Comparison of ENCODE assay signal across 8 mouse cellular contexts in genomic region chr11:6628568-6628967, GRCm38 (mm10). TPM values are rescaled to one million over a fixed set of nuclear protein-coding genes. Genes with fewer than 3 reads are reported as not detected.
A peak's percentile ranks its signal among the peaks of the same experiment; 100 is the strongest.
DNase-seq lines count a peak whose midpoint lies in the region; ATAC-seq and TF ChIP-seq lines count a peak whose summit lies in the region.

No protein-coding gene starts in this region.

- H3K9ac ChIP-seq in forebrain, postnatal 0 days: no peak overlapping the region
- H3K9ac ChIP-seq in forebrain, embryonic 12.5 days: no peak overlapping the region

- no peak overlapping the region for H3K4me2 ChIP-seq in forebrain, postnatal 0 days (ENCODE audit: low read depth)
- no peak overlapping the region for H3K4me2 ChIP-seq in forebrain, embryonic 12.5 days

- peaks cover 15% of the 10 kb centered on the region for H3K4me1 ChIP-seq in forebrain, postnatal 0 days (ENCODE audit: insufficient read depth)
- peaks cover 24% of the 10 kb centered on the region for H3K4me1 ChIP-seq in forebrain, embryonic 12.5 days
- peaks cover 7% of the 10 kb centered on the region for H3K4me1 ChIP-seq in testis, adult 2 months (ENCODE audit: control insufficient read depth, insufficient read depth, low read length)
- H3K4me1 ChIP-seq in thymus, adult 2 months (replicated peaks; ENCODE audit: control insufficient read depth, insufficient read depth, low read length): peaks cover 17% of the 10 kb centered on the region

- DNase-seq in forebrain, postnatal 0 days: no peak
- DNase-seq in testis, postnatal 14 days (ENCODE audit: low spot score): no peak
- DNase-seq in cerebellum, adult 9-10 months: peak; percentile 54
- peak; percentile 71 for DNase-seq in kidney, postnatal 10 days
- DNase-seq in thymus, adult 2 months: peak; percentile 67

- no peak overlapping the region for H3K4me3 ChIP-seq in forebrain, postnatal 0 days (ENCODE audit: low read depth, low read length)
- H3K4me3 ChIP-seq in forebrain, embryonic 12.5 days (replicated peaks): no peak overlapping the region
- H3K4me3 ChIP-seq in testis, adult 2 months (ENCODE audit: control insufficient read depth, low read depth, low read length): no peak overlapping the region
- H3K4me3 ChIP-seq in thymus, adult 2 months (ENCODE audit: control insufficient read depth, insufficient read depth, low read length): no peak overlapping the region

- no peaks in the 10 kb centered on the region for H3K27me3 ChIP-seq in forebrain, postnatal 0 days (ENCODE audit: insufficient read depth, low read length)
- H3K27me3 ChIP-seq in forebrain, embryonic 12.5 days: no peaks in the 10 kb centered on the region
- H3K27me3 ChIP-seq in testis, adult 2 months (ENCODE audit: control insufficient read depth, insufficient read depth, low read length): no peaks in the 10 kb centered on the region
- no peaks in the 10 kb centered on the region for H3K27me3 ChIP-seq in thymus, adult 2 months (ENCODE audit: control insufficient read depth, insufficient read depth, low read length)

- H3K9me3 ChIP-seq in forebrain, postnatal 0 days (ENCODE audit: low read length): 0 out of 2 replicates have a peak, but pooled peaks cover 4% of the 10 kb centered on the region
- no peaks in the 10 kb centered on the region for H3K9me3 ChIP-seq in forebrain, embryonic 12.5 days

- H3K36me3 ChIP-seq in forebrain, postnatal 0 days (ENCODE audit: insufficient read depth): peaks cover 5% of the 10 kb centered on the region; the same call in 1 of the 2 replicates
- H3K36me3 ChIP-seq in forebrain, embryonic 12.5 days (replicated peaks): peaks cover 10% of the 10 kb centered on the region
- H3K36me3 ChIP-seq in testis, adult 2 months (ENCODE audit: control insufficient read depth, insufficient read depth, low read length): peaks cover 1% of the 10 kb centered on the region; the same call in 1 of the 2 replicates
- 0 out of 2 replicates have a peak, but pooled peaks cover 3% of the 10 kb centered on the region for H3K36me3 ChIP-seq in thymus, adult 2 months (ENCODE audit: control insufficient read depth, insufficient read depth, low read length)

- no peak for ATAC-seq in forebrain, postnatal 0 days
- no peak for ATAC-seq in forebrain, embryonic 12.5 days (ENCODE audit: low FRiP score)
- ATAC-seq in megakaryocyte-erythroid progenitor cell, adult 5-6 weeks (replicated peaks; ENCODE audit: low FRiP score, low TSS enrichment, poor library complexity, severe bottlenecking): peak; percentile 58

- TF ChIP-seq POLR2A in testis, adult 2 months (IDR thresholded peaks at IDR 0.05; ENCODE audit: control insufficient read depth, low read depth, low read length): no peak
- no peak for TF ChIP-seq POLR2A in thymus, adult 2 months (IDR thresholded peaks at IDR 0.05; ENCODE audit: control insufficient read depth, extremely low read depth, insufficient read depth, low read length, poor library complexity)

- TF ChIP-seq CTCF in forebrain, postnatal 0 days (IDR thresholded peaks at IDR 0.05; ENCODE audit: low read depth): peak; percentile 61
- TF ChIP-seq CTCF in testis, adult 2 months (IDR thresholded peaks at IDR 0.05; ENCODE audit: control insufficient read depth, insufficient read depth, insufficient replicate concordance, low read depth, low read length): peak; percentile 72; the same call in 1 of the 2 replicates
- TF ChIP-seq CTCF in thymus, adult 2 months (IDR thresholded peaks at IDR 0.05; ENCODE audit: borderline replicate concordance, control insufficient read depth, extremely low read depth, insufficient read depth, low read length, poor library complexity): peak; percentile 74; the same call in 1 of the 2 replicates

- WGBS in forebrain, postnatal 0 days: 24% methylated on average over 4 of the region's 4 CpGs
- WGBS in forebrain, embryonic 12.5 days: 20% methylated on average over 4 of the region's 4 CpGs
- 52% methylated on average over 4 of the region's 4 CpGs for WGBS in thymus, adult 2 months

- no peak overlapping the region for H3K27ac ChIP-seq in forebrain, postnatal 0 days (ENCODE audit: low read depth, low read length)
- H3K27ac ChIP-seq in forebrain, embryonic 12.5 days: no peak overlapping the region
- no peak overlapping the region for H3K27ac ChIP-seq in testis, adult 2 months (ENCODE audit: control insufficient read depth, insufficient read depth, low read depth, low read length)
- H3K27ac ChIP-seq in thymus, adult 2 months (ENCODE audit: control insufficient read depth, insufficient read depth, low read length): peak overlapping the region; percentile 86; the same call in 1 of the 2 replicates

RNA-seq across cellular contexts. Expression of gene Tbrg4, which starts 2.7 kb away (rescaled TPM):
- total RNA-seq in forebrain, postnatal 0 days (2014; rRNA removed): 32.2 and 41.9 TPM in 2 replicates
- 30.9 and 31.6 TPM in 2 replicates for polyA plus RNA-seq in forebrain, postnatal 0 days (2015; fragmentation: Nextera tagmentation; extraction: Ambion mirVana)
- 46.7 and 48.7 TPM in 2 replicates for polyA plus RNA-seq in forebrain, embryonic 12.5 days (2016; fragmentation: Nextera tagmentation; extraction: Ambion mirVana)
- polyA plus RNA-seq in testis, adult 2 months (2012; rRNA removed): 57.1 and 66.9 TPM in 2 replicates
- total RNA-seq in megakaryocyte-erythroid progenitor cell, adult 5-6 weeks (2014; fragmentation: Nextera tagmentation): 113 and 130 TPM in 2 replicates
- 27.5 and 51.5 TPM in 2 replicates for total RNA-seq in megakaryocyte-erythroid progenitor cell, adult 5-6 weeks (2017)
- polyA plus RNA-seq in thymus, adult 2 months (2012; rRNA removed): 190 and 191 TPM in 2 replicates

RNA-seq across cellular contexts. Expression of gene Wap, which starts 9.9 kb away (rescaled TPM):
- not detected in 2 replicates for total RNA-seq in forebrain, postnatal 0 days (2014; rRNA removed)
- not detected in 2 replicates for polyA plus RNA-seq in forebrain, postnatal 0 days (2015; fragmentation: Nextera tagmentation; extraction: Ambion mirVana)
- not detected in 2 replicates for polyA plus RNA-seq in forebrain, embryonic 12.5 days (2016; fragmentation: Nextera tagmentation; extraction: Ambion mirVana)
- 0.32 TPM in 1 of 2 replicates, not detected in the other for polyA plus RNA-seq in testis, adult 2 months (2012; rRNA removed)
- not detected in 2 replicates for total RNA-seq in megakaryocyte-erythroid progenitor cell, adult 5-6 weeks (2014; fragmentation: Nextera tagmentation)
- total RNA-seq in megakaryocyte-erythroid progenitor cell, adult 5-6 weeks (2017): not detected in 2 replicates
- polyA plus RNA-seq in thymus, adult 2 months (2012; rRNA removed): 0.56 and 1.2 TPM in 2 replicates

RNA-seq across cellular contexts. Expression of gene Nacad, which starts 22.7 kb away (rescaled TPM):
- 69.4 and 75.6 TPM in 2 replicates for total RNA-seq in forebrain, postnatal 0 days (2014; rRNA removed)
- 46.4 and 61.3 TPM in 2 replicates for polyA plus RNA-seq in forebrain, postnatal 0 days (2015; fragmentation: Nextera tagmentation; extraction: Ambion mirVana)
- 56.3 and 63.2 TPM in 2 replicates for polyA plus RNA-seq in forebrain, embryonic 12.5 days (2016; fragmentation: Nextera tagmentation; extraction: Ambion mirVana)
- 1.0 and 1.4 TPM in 2 replicates for polyA plus RNA-seq in testis, adult 2 months (2012; rRNA removed)
- not detected in 2 replicates for total RNA-seq in megakaryocyte-erythroid progenitor cell, adult 5-6 weeks (2014; fragmentation: Nextera tagmentation)
- total RNA-seq in megakaryocyte-erythroid progenitor cell, adult 5-6 weeks (2017): not detected in 2 replicates
- polyA plus RNA-seq in thymus, adult 2 months (2012; rRNA removed): 0.33 and 0.36 TPM in 2 replicates

RNA-seq across cellular contexts. Expression of gene Ramp3, which starts 29.8 kb away (rescaled TPM):
- total RNA-seq in forebrain, postnatal 0 days (2014; rRNA removed): 12.9 and 21.1 TPM in 2 replicates
- 17.6 and 20.0 TPM in 2 replicates for polyA plus RNA-seq in forebrain, postnatal 0 days (2015; fragmentation: Nextera tagmentation; extraction: Ambion mirVana)
- 2.5 and 3.1 TPM in 2 replicates for polyA plus RNA-seq in forebrain, embryonic 12.5 days (2016; fragmentation: Nextera tagmentation; extraction: Ambion mirVana)
- 11.2 and 15.2 TPM in 2 replicates for polyA plus RNA-seq in testis, adult 2 months (2012; rRNA removed)
- total RNA-seq in megakaryocyte-erythroid progenitor cell, adult 5-6 weeks (2014; fragmentation: Nextera tagmentation): not detected in 2 replicates
- total RNA-seq in megakaryocyte-erythroid progenitor cell, adult 5-6 weeks (2017): not detected in 2 replicates
- polyA plus RNA-seq in thymus, adult 2 months (2012; rRNA removed): 7.8 and 9.0 TPM in 2 replicates

Comparison
In these comparisons a context has a peak if more than half of its experiments do, and no peak if none do; other contexts are left out.
1. DNase-seq: peak in cerebellum, adult 9-10 months (single experiment), kidney, postnatal 10 days (single experiment) and thymus, adult 2 months (single experiment); none in forebrain, postnatal 0 days (single experiment) and testis, postnatal 14 days (single experiment).
2. RNA of gene Nacad, which starts 22.7 kb away (polyA plus RNA-seq): 46.4 to 61.3 TPM in forebrain, postnatal 0 days and 56.3 to 63.2 TPM in forebrain, embryonic 12.5 days; 1.0 to 1.4 TPM in testis, adult 2 months and 0.33 to 0.36 TPM in thymus, adult 2 months; every median in the first group is over 10 times any median in the second.
3. Peak in every context shown above with its lines, with median percentiles within 50 percentile points of each other: CTCF ChIP-seq.